9 mouse cellular contexts compared by ENCODE assay signal in the genomic region with DNA sequence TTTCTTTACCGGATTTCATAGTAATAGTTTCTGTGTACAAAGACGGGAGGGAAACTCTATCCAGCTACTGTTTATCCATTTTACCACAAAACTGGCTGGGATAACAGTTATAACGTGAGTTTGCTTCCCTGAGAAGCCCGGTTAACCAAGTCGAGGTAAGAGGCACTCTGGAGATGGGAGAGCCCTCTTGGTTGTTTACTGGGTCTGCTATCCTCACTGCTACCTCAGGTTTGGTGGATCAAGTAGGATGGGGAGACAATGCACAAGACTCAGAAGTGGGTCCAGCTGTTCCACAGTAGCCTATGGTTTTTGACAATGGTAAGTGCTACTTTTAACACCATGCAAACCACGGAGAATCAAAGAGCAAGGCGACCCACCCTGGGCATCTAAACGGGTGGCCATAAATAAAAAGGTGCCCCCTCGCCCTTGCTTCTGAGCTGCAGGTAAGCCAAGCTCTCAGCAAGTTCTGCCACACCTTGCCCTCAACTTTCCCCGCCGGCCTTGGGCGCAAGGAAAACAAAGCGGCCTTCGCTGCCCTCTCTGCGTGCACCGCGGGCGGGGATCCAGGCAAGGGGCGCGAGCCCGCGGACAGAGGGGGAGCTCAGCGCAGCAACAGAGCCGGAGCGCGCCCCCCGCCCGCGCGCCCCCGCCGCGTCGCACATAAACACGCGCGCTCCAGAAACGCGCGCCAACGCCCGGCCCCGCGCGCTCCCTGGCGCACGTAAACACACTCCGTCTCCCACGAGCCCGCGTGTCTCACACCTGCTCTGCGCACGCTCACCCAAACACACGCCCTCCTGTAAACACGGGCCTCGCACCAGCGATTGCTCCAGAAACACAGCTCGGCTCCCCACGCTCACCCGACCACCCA. TPM values are rescaled to one million over a fixed set of nuclear protein-coding genes. Genes with fewer than 3 reads are reported as not detected.
DNase-seq lines count a peak whose midpoint lies in the region; ATAC-seq lines count a peak whose summit lies in the region.
"Had no signal": no experiment of that assay in that cellular context is flagged by ENCODE, and none has a peak within 500 bp of the region (broad histone marks: within the 10 kb centered on the region; RNA-seq: fewer than 3 reads in every experiment).

No protein-coding gene starts in this region.

- no peaks in the 10 kb centered on the region for H3K9me3 ChIP-seq in kidney, embryonic 15.5 days (replicated peaks)
- H3K9me3 ChIP-seq in midbrain, embryonic 13.5 days = no peaks in the 10 kb centered on the region

- peaks cover 56% of the 10 kb centered on the region for H3K27me3 ChIP-seq in kidney, embryonic 15.5 days
- H3K27me3 ChIP-seq in midbrain, embryonic 13.5 days = 0 out of 2 replicates have a peak, but pooled peaks cover 8% of the 10 kb centered on the region

- no peaks in the 10 kb centered on the region for H3K36me3 ChIP-seq in kidney, embryonic 15.5 days
- no peaks in the 10 kb centered on the region for H3K36me3 ChIP-seq in midbrain, embryonic 13.5 days

- 1% methylated on average over 59 of the region's 60 CpGs for WGBS in kidney, embryonic 15.5 days
- WGBS in midbrain, embryonic 13.5 days = 2% methylated on average over 59 of the region's 60 CpGs

- peak overlapping the region; percentile 67 for H3K9ac ChIP-seq in kidney, embryonic 15.5 days
- peak overlapping the region; percentile 97 for H3K9ac ChIP-seq in midbrain, embryonic 13.5 days (replicated peaks)

- H3K4me2 ChIP-seq in kidney, embryonic 15.5 days = peak overlapping the region; percentile 99
- peak overlapping the region; percentile 77 for H3K4me2 ChIP-seq in midbrain, embryonic 13.5 days (replicated peaks)

- no peak for ATAC-seq in kidney, embryonic 15.5 days (replicated peaks; ENCODE audit: low FRiP score)
- ATAC-seq in frontal cortex, adult (ENCODE audit: low TSS enrichment) = peak; percentile 24; the same call in 1 of the 2 replicates
- peak; percentile 32 for ATAC-seq in midbrain, embryonic 13.5 days

- H3K27ac ChIP-seq in kidney, embryonic 15.5 days = 0 out of 2 replicates have a peak overlapping the region, but pooled peaks have one; percentile 59
- peak overlapping the region; percentile 98 for H3K27ac ChIP-seq in midbrain, embryonic 13.5 days

- DNase-seq in kidney, postnatal 36 days = no peak
- peak; percentile 51 for DNase-seq in cerebellum, adult 8-10 months
- peak; percentile 37 for DNase-seq in left cerebral cortex, adult 11 months (ENCODE audit: low spot score)
- peak; percentile 35 for DNase-seq in testis, postnatal 14 days (ENCODE audit: low spot score)
- no peak for DNase-seq in urinary bladder, adult 18-20 months (ENCODE audit: low spot score in 2 of 2)

- peak overlapping the region; percentile 74 for H3K4me3 ChIP-seq in kidney, embryonic 15.5 days (replicated peaks)
- H3K4me3 ChIP-seq in midbrain, embryonic 13.5 days (replicated peaks) = peak overlapping the region; percentile 89

- H3K4me1 ChIP-seq in kidney, embryonic 15.5 days = peaks cover 27% of the 10 kb centered on the region
- peaks cover 54% of the 10 kb centered on the region for H3K4me1 ChIP-seq in midbrain, embryonic 13.5 days (replicated peaks)

RNA-seq across cellular contexts. Expression of gene Gm13090, which starts 18.0 kb away (rescaled TPM):
- not detected in 2 replicates for polyA plus RNA-seq in kidney, embryonic 15.5 days (2015; fragmentation: Nextera tagmentation; extraction: Ambion mirVana)
- 0.22 TPM in 1 of 2 replicates, not detected in the other for polyA plus RNA-seq in midbrain, embryonic 13.5 days (2015; fragmentation: Nextera tagmentation; extraction: Ambion mirVana)
- polyA plus RNA-seq: large intestine, adult 2 months had no signal

RNA-seq across cellular contexts. Expression of gene Vamp3, which starts 49.6 kb away (rescaled TPM):
- polyA plus RNA-seq in kidney, embryonic 15.5 days (2015; fragmentation: Nextera tagmentation; extraction: Ambion mirVana) = 123 and 124 TPM in 2 replicates
- 60.7 and 62.1 TPM in 2 replicates for polyA plus RNA-seq in midbrain, embryonic 13.5 days (2015; fragmentation: Nextera tagmentation; extraction: Ambion mirVana)

Comparison
In these comparisons a context has a peak if more than half of its experiments do, and no peak if none do; other contexts are left out.
1. DNase-seq: peak in cerebellum, adult 8-10 months (single experiment), left cerebral cortex, adult 11 months (single experiment) and testis, postnatal 14 days (single experiment); none in kidney, postnatal 36 days (0 of 2) and urinary bladder, adult 18-20 months (0 of 2).